Mouse (Mus musculus): Measurements from ENCODE around the gene Chst3. TPM values are rescaled to one million over a fixed set of nuclear protein-coding genes. Genes with fewer than 3 reads are reported as not detected.
"Not testable (repeated sequence)": the region's sequence is repeated elsewhere in the genome, so short reads cannot be mapped to it uniquely, and the experiment has no call there.

The Chst3 gene
- polyA plus RNA-seq, 1 experiment from 2014 or later: 0.46 TPM

DNA sequence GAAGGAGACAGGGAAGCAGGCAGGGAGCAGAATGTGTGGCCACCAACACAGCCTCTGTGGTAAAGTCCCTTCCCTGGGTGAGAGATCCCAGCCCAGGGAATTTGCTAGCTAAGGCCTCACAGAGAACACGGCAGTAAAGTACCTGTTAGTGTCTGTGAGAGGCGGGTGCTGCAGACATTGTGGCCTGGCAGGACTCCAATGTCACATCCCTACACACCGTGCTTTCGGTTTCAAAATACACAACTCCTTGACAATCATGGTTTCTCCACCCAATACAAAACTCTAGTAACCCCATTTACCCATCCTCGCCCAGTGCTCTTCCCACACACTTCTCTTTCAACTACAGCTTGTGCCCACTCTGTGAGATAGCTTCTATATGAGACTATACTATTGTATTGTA, 80.4 kb downstream of the Chst3 start:
- Histone ChIP-seq H3K27me3 (ENCODE audit: control insufficient read depth, insufficient read depth, low read length) (no peaks in the 10 kb centered on the region; the same call in 1 of the 2 replicates), H3K9me3 (replicated peaks; ENCODE audit: control insufficient read depth, low read length) (peaks cover 2% of the 10 kb centered on the region; the same call in 1 of the 2 replicates), H3K9ac (ENCODE audit: low read length) (no peak overlapping the region), H3K4me1 (ENCODE audit: control insufficient read depth, insufficient read depth, low read length) (no peaks in the 10 kb centered on the region), H3K4me3 (ENCODE audit: low read length) (no peak overlapping the region), H3K4me2 (ENCODE audit: low read depth, low read length) (no peak overlapping the region), H3K36me3 (ENCODE audit: control insufficient read depth, insufficient read depth) (no peaks in the 10 kb centered on the region), H3K27ac (ENCODE audit: low read length) (no peak overlapping the region)
- 70% methylated on average over 5 of the region's 5 CpGs for WGBS
- no peak for ATAC-seq (replicated peaks; ENCODE audit: extremely low read depth, insufficient read depth, low FRiP score)

DNA sequence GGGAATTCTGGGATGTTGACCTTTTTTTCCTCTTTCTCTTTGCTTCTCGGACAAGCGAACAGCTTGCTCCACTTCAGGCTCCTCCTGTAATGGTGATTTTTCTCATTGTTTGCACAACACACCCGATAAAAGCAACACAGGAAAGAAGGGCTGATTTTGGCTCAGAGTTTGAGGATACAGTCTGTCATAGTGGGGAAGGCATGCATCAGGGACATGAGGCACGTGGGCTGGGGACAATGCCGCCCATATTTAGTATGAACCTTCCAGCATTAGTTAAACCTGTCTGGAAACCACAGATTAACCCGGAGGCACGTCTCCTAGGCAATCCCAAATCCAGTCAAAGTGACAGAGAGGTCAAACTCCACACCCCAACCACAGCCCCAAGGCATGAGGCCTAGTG, 82.1 kb downstream of the Chst3 start:
- no peak overlapping the region for H3K4me2 ChIP-seq (ENCODE audit: low read depth, low read length)
- no peak overlapping the region for H3K4me3 ChIP-seq (ENCODE audit: low read length)
- H3K27me3 ChIP-seq (ENCODE audit: control insufficient read depth, insufficient read depth, low read length): no peaks in the 10 kb centered on the region; the same call in 1 of the 2 replicates
- peaks cover 2% of the 10 kb centered on the region; the same call in 1 of the 2 replicates for H3K9me3 ChIP-seq (replicated peaks; ENCODE audit: control insufficient read depth, low read length)
- WGBS: 67% methylated on average over 7 of the region's 7 CpGs
- no peaks in the 10 kb centered on the region for H3K36me3 ChIP-seq (ENCODE audit: control insufficient read depth, insufficient read depth)
- ATAC-seq (replicated peaks; ENCODE audit: extremely low read depth, insufficient read depth, low FRiP score): no peak
- no peak overlapping the region for H3K9ac ChIP-seq (ENCODE audit: low read length)
- no peak overlapping the region for H3K27ac ChIP-seq (ENCODE audit: low read length)
- no peaks in the 10 kb centered on the region for H3K4me1 ChIP-seq (ENCODE audit: control insufficient read depth, insufficient read depth, low read length)

DNA sequence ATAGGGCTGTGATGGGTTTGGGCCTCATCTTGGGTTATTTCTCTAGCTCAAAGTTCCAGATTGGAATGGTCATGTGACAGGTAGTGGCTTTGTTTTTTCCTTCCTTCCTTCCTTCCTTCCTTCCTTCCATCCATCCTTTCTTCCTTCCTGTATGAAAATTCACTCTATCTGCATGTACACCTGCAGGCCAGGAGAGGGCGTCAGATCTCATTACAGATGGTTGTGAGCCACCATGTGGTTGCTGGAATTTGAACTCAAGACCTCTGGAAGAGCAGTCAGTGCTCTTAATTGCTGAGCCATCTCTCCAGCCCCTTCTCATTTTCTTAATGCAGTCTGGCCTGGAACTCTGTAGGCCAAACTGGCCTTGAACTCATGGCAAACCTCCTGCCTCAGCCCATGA, 83.0 kb downstream of the Chst3 start:
- not testable (repeated sequence) for H3K4me3 ChIP-seq (ENCODE audit: low read length); H3K4me2 ChIP-seq (ENCODE audit: low read depth, low read length); H3K27me3 ChIP-seq (ENCODE audit: control insufficient read depth, insufficient read depth, low read length); H3K27ac ChIP-seq (ENCODE audit: low read length); H3K9ac ChIP-seq (ENCODE audit: low read length); H3K4me1 ChIP-seq (ENCODE audit: control insufficient read depth, insufficient read depth, low read length); H3K36me3 ChIP-seq (ENCODE audit: control insufficient read depth, insufficient read depth); ATAC-seq (replicated peaks; ENCODE audit: extremely low read depth, insufficient read depth, low FRiP score); H3K9me3 ChIP-seq (replicated peaks; ENCODE audit: control insufficient read depth, low read length)
- WGBS: 23% methylated on average over 1 of the region's 1 CpGs

DNA sequence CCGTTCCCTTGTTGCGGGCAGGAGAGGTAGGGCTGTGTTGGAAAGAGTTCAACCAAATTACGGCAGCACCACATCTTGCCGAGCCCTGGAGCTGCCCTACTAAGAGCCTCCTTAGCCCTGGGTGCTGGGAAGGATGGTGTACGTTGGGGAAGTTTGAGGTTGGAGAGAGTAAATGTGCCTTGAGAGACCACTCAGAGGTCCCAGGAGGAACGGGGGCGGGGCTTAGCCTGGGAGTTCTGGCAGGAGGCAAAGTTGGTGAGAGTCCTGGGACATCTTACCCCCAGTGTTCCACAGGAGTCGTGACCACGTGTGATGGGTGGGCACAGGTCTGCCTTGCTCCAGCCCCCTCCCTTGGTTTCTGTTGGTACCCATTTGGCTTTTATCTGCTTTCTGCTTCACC, 84.9 kb downstream of the Chst3 start:
- H3K9ac ChIP-seq (ENCODE audit: low read length): no peak overlapping the region
- no peaks in the 10 kb centered on the region for H3K4me1 ChIP-seq (ENCODE audit: control insufficient read depth, insufficient read depth, low read length)
- no peaks in the 10 kb centered on the region for H3K9me3 ChIP-seq (replicated peaks; ENCODE audit: control insufficient read depth, low read length)
- 36% methylated on average over 9 of the region's 9 CpGs for WGBS
- no peak overlapping the region for H3K27ac ChIP-seq (ENCODE audit: low read length)
- ATAC-seq (replicated peaks; ENCODE audit: extremely low read depth, insufficient read depth, low FRiP score): no peak
- H3K4me3 ChIP-seq (ENCODE audit: low read length): no peak overlapping the region
- H3K4me2 ChIP-seq (ENCODE audit: low read depth, low read length): no peak overlapping the region
- H3K36me3 ChIP-seq (ENCODE audit: control insufficient read depth, insufficient read depth): no peaks in the 10 kb centered on the region
- H3K27me3 ChIP-seq (ENCODE audit: control insufficient read depth, insufficient read depth, low read length): no peaks in the 10 kb centered on the region; the same call in 1 of the 2 replicates

DNA sequence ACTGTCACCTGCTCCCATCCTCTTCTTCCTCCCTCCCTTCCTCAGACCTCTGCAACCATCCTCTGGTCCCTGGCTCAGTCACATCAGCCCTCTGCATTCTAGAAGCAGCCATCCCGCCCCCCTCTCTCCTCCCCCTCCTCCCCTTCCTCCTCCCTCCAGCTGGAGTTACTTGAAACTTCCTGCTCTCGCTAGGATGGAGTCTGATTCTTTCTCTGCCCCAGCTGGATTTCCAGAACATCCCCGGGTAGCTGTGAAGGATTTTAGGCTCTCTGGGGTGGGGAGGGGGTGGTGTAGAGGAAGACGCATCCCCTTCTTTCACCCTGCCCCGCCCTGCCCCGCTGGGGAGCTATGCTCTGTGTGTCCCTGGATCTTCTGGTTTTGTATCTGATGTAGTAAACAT, 85.6 kb downstream of the Chst3 start:
- Histone ChIP-seq H3K9me3 (replicated peaks; ENCODE audit: control insufficient read depth, low read length) (no peaks in the 10 kb centered on the region), H3K27ac (ENCODE audit: low read length) (no peak overlapping the region), H3K4me2 (ENCODE audit: low read depth, low read length) (no peak overlapping the region), H3K4me3 (ENCODE audit: low read length) (no peak overlapping the region), H3K4me1 (ENCODE audit: control insufficient read depth, insufficient read depth, low read length) (no peaks in the 10 kb centered on the region), H3K9ac (ENCODE audit: low read length) (no peak overlapping the region), H3K27me3 (ENCODE audit: control insufficient read depth, insufficient read depth, low read length) (no peaks in the 10 kb centered on the region; the same call in 1 of the 2 replicates), H3K36me3 (ENCODE audit: control insufficient read depth, insufficient read depth) (no peaks in the 10 kb centered on the region)
- no peak for ATAC-seq (replicated peaks; ENCODE audit: extremely low read depth, insufficient read depth, low FRiP score)
- WGBS: 37% methylated on average over 5 of the region's 6 CpGs

Small RNA genes lying within 50 kb of the gene (microRNA-seq; reads per million reads assigned to microRNA genes)
- not detected for gene Gm22117

Other genes starting within 250 kb of the Chst3 start
- 41.9 and 44.1 TPM in 2 replicates for gene Ascc1, start 216.5 kb downstream of the Chst3 start, polyA plus RNA-seq (2015; fragmentation: Nextera tagmentation; extraction: Ambion mirVana)
- 89.3 and 90.1 TPM in 2 replicates for gene Anapc16, start 216.1 kb downstream of the Chst3 start, polyA plus RNA-seq (2015; fragmentation: Nextera tagmentation; extraction: Ambion mirVana)
- 6.7 and 8.6 TPM in 2 replicates for gene Spock2, start 113.0 kb downstream of the Chst3 start, polyA plus RNA-seq (2015; fragmentation: Nextera tagmentation; extraction: Ambion mirVana)
- gene Psap, start 58.4 kb upstream of the Chst3 start, polyA plus RNA-seq (2015; fragmentation: Nextera tagmentation; extraction: Ambion mirVana): 130 and 143 TPM in 2 replicates
- 3.3 and 4.0 TPM in 2 replicates for gene Vsir, start 127.6 kb upstream of the Chst3 start, polyA plus RNA-seq (2015; fragmentation: Nextera tagmentation; extraction: Ambion mirVana)
- 0.24 and 0.28 TPM in 2 replicates for gene Gm17455, start 180.5 kb upstream of the Chst3 start, polyA plus RNA-seq (2015; fragmentation: Nextera tagmentation; extraction: Ambion mirVana)

Data from heart, embryonic 16.5 days (tissue).